Mouse (Mus musculus): ENCODE results near the gene Rusc2. TPM values are rescaled to one million over a fixed set of nuclear protein-coding genes. Genes with fewer than 3 reads are reported as not detected.

Rusc2 gene
- polyA plus RNA-seq, 1 experiment from 2014 or later: 2.1 TPM

- no peaks in the 10 kb centered on the region for H3K9me3 ChIP-seq (ENCODE audit: low read length)
- H3K4me2 ChIP-seq (ENCODE audit: low read depth, low read length): peak overlapping the region; percentile 79
- H3K27me3 ChIP-seq (ENCODE audit: insufficient read depth, low read length): no peaks in the 10 kb centered on the region
- H3K27ac ChIP-seq (ENCODE audit: low read depth): peak overlapping the region; percentile 87
- DNase-seq (no peak), ATAC-seq (peak; percentile 38)
- 10% methylated on average over 23 of the region's 33 CpGs for WGBS (ENCODE audit: insufficient replicate concordance)
- H3K4me1 ChIP-seq (ENCODE audit: insufficient read depth): peaks cover 17% of the 10 kb centered on the region
- H3K4me3 ChIP-seq (ENCODE audit: low read depth, low read length): peak overlapping the region; percentile 51
- H3K9ac ChIP-seq (replicated peaks): peak overlapping the region; percentile 75
- H3K36me3 ChIP-seq (replicated peaks; ENCODE audit: insufficient read depth, low read length): no peaks in the 10 kb centered on the region
- TF ChIP-seq CTCF (IDR thresholded peaks at IDR 0.05; ENCODE audit: low read depth): no peak
- no peak for TF ChIP-seq EP300 (IDR thresholded peaks at IDR 0.05; ENCODE audit: low read depth)
Observed at GRCm38 (mm10) chr4:43382155-43383020, 609 bp downstream of the Rusc2 start.

- Histone ChIP-seq H3K27ac (ENCODE audit: low read depth) (peak overlapping the region; percentile 87), H3K4me2 (ENCODE audit: low read depth, low read length) (peak overlapping the region; percentile 79)
Observed at GRCm38 (mm10) chr4:43383246-43384082, 1.7 kb downstream of the Rusc2 start.

GRCm38 (mm10) chr4:43384083-43384460, 2.3 kb downstream of the Rusc2 start:
- H3K4me2 ChIP-seq (ENCODE audit: low read depth, low read length): no peak overlapping the region
- DNase-seq (no peak), ATAC-seq (no peak)

More at GRCm38 (mm10) chr4:43383246-43384082, 1.7 kb downstream of the Rusc2 start:
- 44% methylated on average over 11 of the region's 11 CpGs for WGBS (ENCODE audit: insufficient replicate concordance)
- Histone ChIP-seq H3K9ac (replicated peaks) (peak overlapping the region; percentile 16; the same call in 1 of the 2 replicates), H3K36me3 (replicated peaks; ENCODE audit: insufficient read depth, low read length) (no peaks in the 10 kb centered on the region), H3K9me3 (ENCODE audit: low read length) (no peaks in the 10 kb centered on the region), H3K4me3 (ENCODE audit: low read depth, low read length) (peak overlapping the region; percentile 51), H3K4me1 (ENCODE audit: insufficient read depth) (peaks cover 15% of the 10 kb centered on the region), H3K27me3 (ENCODE audit: insufficient read depth, low read length) (no peaks in the 10 kb centered on the region)
- no peak for ATAC-seq
- TF ChIP-seq CTCF (IDR thresholded peaks at IDR 0.05; ENCODE audit: low read depth): no peak
- TF ChIP-seq EP300 (IDR thresholded peaks at IDR 0.05; ENCODE audit: low read depth): peak; percentile 54
- DNase-seq: no peak

GRCm38 (mm10) chr4:43384541-43384940, 2.8 kb downstream of the Rusc2 start:
- no peaks in the 10 kb centered on the region for H3K9me3 ChIP-seq (ENCODE audit: low read length)
- no peak overlapping the region for H3K4me3 ChIP-seq (ENCODE audit: low read depth, low read length)
- TF ChIP-seq CTCF (IDR thresholded peaks at IDR 0.05; ENCODE audit: low read depth) (no peak), EP300 (IDR thresholded peaks at IDR 0.05; ENCODE audit: low read depth) (no peak)
- DNase-seq (no peak), ATAC-seq (no peak)
- H3K27ac ChIP-seq (ENCODE audit: low read depth): no peak overlapping the region
- 84% methylated on average over 3 of the region's 3 CpGs for WGBS (ENCODE audit: insufficient replicate concordance)
- no peaks in the 10 kb centered on the region for H3K27me3 ChIP-seq (ENCODE audit: insufficient read depth, low read length)
- H3K4me1 ChIP-seq (ENCODE audit: insufficient read depth): peaks cover 12% of the 10 kb centered on the region
- no peak overlapping the region for H3K9ac ChIP-seq (replicated peaks)
- H3K4me2 ChIP-seq (ENCODE audit: low read depth, low read length): no peak overlapping the region
- no peaks in the 10 kb centered on the region for H3K36me3 ChIP-seq (replicated peaks; ENCODE audit: insufficient read depth, low read length)

More at GRCm38 (mm10) chr4:43384083-43384460, 2.3 kb downstream of the Rusc2 start:
- TF ChIP-seq CTCF (IDR thresholded peaks at IDR 0.05; ENCODE audit: low read depth) (no peak), EP300 (IDR thresholded peaks at IDR 0.05; ENCODE audit: low read depth) (no peak)
- 60% methylated on average over 5 of the region's 5 CpGs for WGBS (ENCODE audit: insufficient replicate concordance)
- H3K9me3 ChIP-seq (ENCODE audit: low read length): no peaks in the 10 kb centered on the region
- no peaks in the 10 kb centered on the region for H3K36me3 ChIP-seq (replicated peaks; ENCODE audit: insufficient read depth, low read length)
- H3K27me3 ChIP-seq (ENCODE audit: insufficient read depth, low read length): no peaks in the 10 kb centered on the region
- no peak overlapping the region for H3K27ac ChIP-seq (ENCODE audit: low read depth)
- H3K4me3 ChIP-seq (ENCODE audit: low read depth, low read length): no peak overlapping the region
- peaks cover 12% of the 10 kb centered on the region for H3K4me1 ChIP-seq (ENCODE audit: insufficient read depth)
- no peak overlapping the region for H3K9ac ChIP-seq (replicated peaks)

GRCm38 (mm10) chr4:43386932-43387331, 5.2 kb downstream of the Rusc2 start:
- Histone ChIP-seq H3K9me3 (ENCODE audit: low read length) (no peaks in the 10 kb centered on the region), H3K36me3 (replicated peaks; ENCODE audit: insufficient read depth, low read length) (no peaks in the 10 kb centered on the region), H3K9ac (replicated peaks) (no peak overlapping the region), H3K27me3 (ENCODE audit: insufficient read depth, low read length) (no peaks in the 10 kb centered on the region), H3K4me2 (ENCODE audit: low read depth, low read length) (no peak overlapping the region), H3K4me3 (ENCODE audit: low read depth, low read length) (no peak overlapping the region), H3K27ac (ENCODE audit: low read depth) (no peak overlapping the region), H3K4me1 (ENCODE audit: insufficient read depth) (peaks cover 18% of the 10 kb centered on the region; the same call in 1 of the 2 replicates)
- TF ChIP-seq CTCF (IDR thresholded peaks at IDR 0.05; ENCODE audit: low read depth) (no peak), EP300 (IDR thresholded peaks at IDR 0.05; ENCODE audit: low read depth) (no peak)
- DNase-seq (no peak), ATAC-seq (no peak)

GRCm38 (mm10) chr4:43389390-43389789, 7.6 kb downstream of the Rusc2 start:
- DNase-seq (no peak), ATAC-seq (no peak)
- Histone ChIP-seq H3K9me3 (ENCODE audit: low read length) (no peaks in the 10 kb centered on the region), H3K4me3 (ENCODE audit: low read depth, low read length) (no peak overlapping the region), H3K4me2 (ENCODE audit: low read depth, low read length) (no peak overlapping the region), H3K27ac (ENCODE audit: low read depth) (peak overlapping the region; percentile 17; the same call in 1 of the 2 replicates), H3K9ac (replicated peaks) (no peak overlapping the region), H3K27me3 (ENCODE audit: insufficient read depth, low read length) (no peaks in the 10 kb centered on the region), H3K36me3 (replicated peaks; ENCODE audit: insufficient read depth, low read length) (no peaks in the 10 kb centered on the region), H3K4me1 (ENCODE audit: insufficient read depth) (peaks cover 19% of the 10 kb centered on the region; the same call in 1 of the 2 replicates)
- TF ChIP-seq EP300 (IDR thresholded peaks at IDR 0.05; ENCODE audit: low read depth) (no peak), CTCF (IDR thresholded peaks at IDR 0.05; ENCODE audit: low read depth) (no peak)
- 68% methylated on average over 2 of the region's 2 CpGs for WGBS (ENCODE audit: insufficient replicate concordance)

All from liver, postnatal 0 days (tissue).